Mouse (Mus musculus): ENCODE measurements around the gene Socs4. TPM values are rescaled to one million over a fixed set of nuclear protein-coding genes. Genes with fewer than 3 reads are reported as not detected.

Gene Socs4
- total RNA-seq, 2 experiments from 2014 or later, result 8.7 to 10.8 TPM

DNA sequence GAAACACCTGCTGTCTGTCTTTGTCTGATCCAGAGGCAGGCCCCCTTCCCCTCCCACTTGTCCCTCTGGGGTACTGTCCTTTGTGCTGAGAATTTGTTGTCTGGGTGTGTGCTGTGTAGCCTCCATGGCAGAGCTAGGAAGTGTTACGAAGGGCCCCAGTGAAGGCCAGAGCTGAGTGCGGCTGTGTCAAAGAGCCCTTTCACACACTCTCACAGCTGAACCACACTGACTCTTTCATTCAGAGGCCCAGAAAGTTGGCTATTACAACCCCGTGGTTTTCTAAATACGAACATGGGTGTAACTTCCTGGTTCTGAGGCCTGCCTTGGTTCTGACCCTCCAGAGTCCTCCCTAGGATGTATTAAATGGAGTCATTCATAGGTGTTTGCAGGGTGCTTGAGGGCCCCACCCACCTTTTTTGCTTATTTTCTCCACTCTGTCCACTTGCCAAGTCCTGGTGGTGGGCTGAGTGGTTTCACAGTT lies 65.1 kb downstream of the Socs4 start:
- no peak for DNase-seq

Other genes with a start within 250 kb of the Socs4 start
- gene Gch1, start 87.5 kb upstream of the Socs4 start, total RNA-seq (2021), result 1 to 10 TPM; 1.6 to 1.9 TPM
- gene Wdhd1, start 74 bp upstream of the Socs4 start, total RNA-seq (2021), result 1 to 10 TPM; 3.4 to 5.9 TPM
- gene Mapk1ip1l, start 21.3 kb downstream of the Socs4 start, total RNA-seq (2021), result 10 to 100 TPM; 39.2 to 50.4 TPM
- gene Lgals3, start 90.8 kb downstream of the Socs4 start, total RNA-seq (2021), result 1 to 10 TPM; 6.2 to 9.6 TPM
- 10 to 100 TPM in 1 of 2 experiments, 1 to 10 TPM in 1; 5.0 to 10.0 TPM for gene Dlgap5, start 141.5 kb downstream of the Socs4 start, total RNA-seq (2021)
- 10 to 100 TPM; 12.9 to 14.4 TPM for gene Fbxo34, start 173.5 kb downstream of the Socs4 start, total RNA-seq (2021)

Data from gastrocnemius, postnatal 10 days (tissue).